Mouse (Mus musculus) kidney, adult 2 months (tissue): ENCODE measurements around the gene Crkl. TPM values are rescaled to one million over a fixed set of nuclear protein-coding genes. Genes with fewer than 3 reads are reported as not detected.
A peak's percentile ranks its signal among the peaks of the same experiment; 100 is the strongest.

Source experiments
- DNase-seq: peaks from one replicate; pipeline ENCODE4 v3.0.0; 2021
- H3K27ac ChIP-seq: fragments of 200-500 bp; 2 replicates; pipeline ENCODE4 v1.5.1; 2012; ENCODE audit warnings: low read depth, low read length, control low read depth, inconsistent platforms; ENCODE audit not compliant: insufficient read depth
- H3K27me3 ChIP-seq: fragments of 200-500 bp; replicated peaks from 2 replicates; pipeline ENCODE4 v1.6.1; 2012; ENCODE audit warnings: mild to moderate bottlenecking, moderate library complexity, low read length, inconsistent platforms; ENCODE audit not compliant: control insufficient read depth, insufficient read depth
- H3K36me3 ChIP-seq: fragments of 200-500 bp; 2 replicates; pipeline ENCODE4 v1.6.1; 2012; ENCODE audit warnings: mild to moderate bottlenecking, moderate library complexity, low read length, inconsistent platforms; ENCODE audit not compliant: control insufficient read depth, insufficient read depth
- H3K4me1 ChIP-seq: fragments of 200-500 bp; 2 replicates; pipeline ENCODE4 v1.6.1; 2011; ENCODE audit warnings: low read length; ENCODE audit not compliant: control insufficient read depth, insufficient read depth
- H3K4me3 ChIP-seq: fragments of 200-500 bp; 2 replicates; pipeline ENCODE4 v1.5.1; 2011; ENCODE audit warnings: mild to moderate bottlenecking, low read depth, low read length, control low read depth; ENCODE audit not compliant: insufficient read depth
- CTCF ChIP-seq: fragments of 200-500 bp; conservative IDR thresholded peaks from 2 replicates; pipeline ENCODE4 v1.5.1; 2011; ENCODE audit warnings: low read depth, mild to moderate bottlenecking, control low read depth, low read length, moderate library complexity, mixed read lengths; ENCODE audit not compliant: insufficient read depth, insufficient read length
- POLR2A ChIP-seq: fragments of 200-500 bp; IDR thresholded peaks from one replicate; pipeline ENCODE4 v1.6.1; 2011; ENCODE audit warnings: low read depth, low read length, control low read depth
- WGBS: fragments of 180-500 bp; shearing (Covaris S2); methylation state at CpG from one replicate; pipeline ENCODE4 v1.1.7; 2018; 5-methylcytosine and 5-hydroxymethylcytosine counted together
- polyA plus RNA-seq: library from polyadenylated mRNA; depleted of rRNA; stranded (reverse); fragments of >200 nt; gene quantifications from 2 replicates; pipeline ENCODE4 v1.2.3, GENCODE M21; 2012

Gene Crkl
- polyA plus RNA-seq, 1 experiment: 34.4 TPM

GRCm38 (mm10) chr16:17410209-17410608 is 41.6 kb upstream of the Crkl start:
- Histone ChIP-seq H3K4me3 (no peak overlapping the region), H3K27me3 (no peaks in the 10 kb centered on the region; the same call in 1 of the 2 replicates), H3K27ac (no peak overlapping the region), H3K4me1 (peaks cover 8% of the 10 kb centered on the region), H3K36me3 (no peaks in the 10 kb centered on the region)
- 33% methylated on average over 4 of the region's 4 CpGs for WGBS
- no peak for TF ChIP-seq CTCF
- TF ChIP-seq POLR2A: no peak
- peak; percentile 53 for DNase-seq

- H3K4me3 ChIP-seq: no peak overlapping the region
- TF ChIP-seq CTCF: no peak
- no peak for TF ChIP-seq POLR2A
- no peaks in the 10 kb centered on the region for H3K27me3 ChIP-seq
- no peaks in the 10 kb centered on the region for H3K4me1 ChIP-seq
- H3K27ac ChIP-seq: no peak overlapping the region
- peaks cover 8% of the 10 kb centered on the region for H3K36me3 ChIP-seq
- 79% methylated on average over 3 of the region's 3 CpGs for WGBS
- DNase-seq: no peak
Measured at GRCm38 (mm10) chr16:17423021-17423420, 28.8 kb upstream of the Crkl start.

- WGBS: 36% methylated on average over 2 of the region's 2 CpGs
- Histone ChIP-seq H3K4me3 (no peak overlapping the region), H3K27ac (no peak overlapping the region), H3K27me3 (no peaks in the 10 kb centered on the region), H3K36me3 (0 out of 2 replicates have a peak, but pooled peaks cover 2% of the 10 kb centered on the region), H3K4me1 (no peaks in the 10 kb centered on the region)
- TF ChIP-seq CTCF: peak; percentile 18; the same call in 1 of the 2 replicates
- no peak for TF ChIP-seq POLR2A
- DNase-seq: peak; percentile 52
Measured at GRCm38 (mm10) chr16:17432576-17432975, 19.2 kb upstream of the Crkl start.

GRCm38 (mm10) chr16:17452373-17452715 is 557 bp downstream of the Crkl start:
- Histone ChIP-seq H3K4me3 (peak overlapping the region; percentile 97), H3K27ac (peak overlapping the region; percentile 74), H3K4me1 (peaks cover 11% of the 10 kb centered on the region; the same call in 1 of the 2 replicates), H3K36me3 (no peaks in the 10 kb centered on the region; the same call in 1 of the 2 replicates), H3K27me3 (no peaks in the 10 kb centered on the region)
- TF ChIP-seq POLR2A (no peak), CTCF (no peak)
- DNase-seq: peak; percentile 54
- WGBS: under 1% methylated on average over 24 of the region's 24 CpGs

- Histone ChIP-seq H3K27me3 (no peaks in the 10 kb centered on the region), H3K27ac (no peak overlapping the region), H3K36me3 (no peaks in the 10 kb centered on the region; the same call in 1 of the 2 replicates), H3K4me1 (peaks cover 16% of the 10 kb centered on the region; the same call in 1 of the 2 replicates), H3K4me3 (no peak overlapping the region)
- WGBS: 95% methylated on average over 1 of the region's 1 CpGs
- no peak for TF ChIP-seq POLR2A
- TF ChIP-seq CTCF: no peak
- DNase-seq: no peak
Measured at GRCm38 (mm10) chr16:17456901-17457300, 5.1 kb downstream of the Crkl start.

- TF ChIP-seq POLR2A (no peak), CTCF (peak; percentile 16; the same call in 1 of the 2 replicates)
- H3K4me1 ChIP-seq: peaks cover 15% of the 10 kb centered on the region; the same call in 1 of the 2 replicates
- no peak overlapping the region for H3K4me3 ChIP-seq
- no peaks in the 10 kb centered on the region for H3K27me3 ChIP-seq
- DNase-seq: no peak
- no peak overlapping the region for H3K27ac ChIP-seq
- no peaks in the 10 kb centered on the region; the same call in 1 of the 2 replicates for H3K36me3 ChIP-seq
- 85% methylated on average over 4 of the region's 4 CpGs for WGBS
Measured at GRCm38 (mm10) chr16:17460254-17460653, 8.5 kb downstream of the Crkl start.

- peaks cover 11% of the 10 kb centered on the region; the same call in 1 of the 2 replicates for H3K4me1 ChIP-seq
- H3K36me3 ChIP-seq: no peaks in the 10 kb centered on the region
- H3K27me3 ChIP-seq: no peaks in the 10 kb centered on the region
- WGBS: 52% methylated on average over 1 of the region's 1 CpGs
- H3K4me3 ChIP-seq: no peak overlapping the region
- DNase-seq: no peak
- TF ChIP-seq POLR2A: no peak
- TF ChIP-seq CTCF: no peak
- no peak overlapping the region for H3K27ac ChIP-seq
Measured at GRCm38 (mm10) chr16:17461596-17461995, 9.8 kb downstream of the Crkl start.
